Mouse (Mus musculus) cerebellum, adult 11-12 months (tissue): Measurements from ENCODE around the gene Gm49378.

Source experiments
- DNase-seq: peaks from one replicate; pipeline ENCODE4 v3.0.0; 2022

The Gm49378 gene

GRCm38 (mm10) chr14:55637795-55638194 lies at the start of gene Gm49378:
Gene Gm49378, minus strand, starts transcription at chr14:55637895.
- DNase-seq: no peak

GRCm38 (mm10) chr14:55682118-55682493 lies 44.4 kb upstream of the Gm49378 start:
- DNase-seq: no peak

GRCm38 (mm10) chr14:55681160-55682117 lies 43.7 kb upstream of the Gm49378 start, which contains the start of gene Tinf2:
Gene Tinf2, minus strand, starts transcription at chr14:55681820.
- DNase-seq: peak; percentile 98

- DNase-seq: no peak
These were observed 39.9 kb upstream of the Gm49378 start for GRCm38 (mm10) chr14:55677615-55678014.

GRCm38 (mm10) chr14:55672741-55673060 lies 35.0 kb upstream of the Gm49378 start:
- DNase-seq: no peak

- DNase-seq: peak; percentile 91
These were observed 34.4 kb upstream of the Gm49378 start, which contains the start of the genes Gmpr2 and Nedd8 for GRCm38 (mm10) chr14:55671833-55672740. Gene Gmpr2, plus strand, starts transcription at chr14:55671941. Gene Nedd8, minus strand, starts transcription at chr14:55672124.

- DNase-seq: no peak
These were observed 33.8 kb upstream of the Gm49378 start for GRCm38 (mm10) chr14:55671486-55671832.

GRCm38 (mm10) chr14:55660636-55661035 lies 22.9 kb upstream of the Gm49378 start:
- no peak for DNase-seq

GRCm38 (mm10) chr14:55659960-55660573 lies 22.4 kb upstream of the Gm49378 start, which contains the start of gene Mdp1:
Gene Mdp1, minus strand, starts transcription at chr14:55660508.
- DNase-seq: peak; percentile 73

GRCm38 (mm10) chr14:55658011-55658410 lies 20.3 kb upstream of the Gm49378 start:
- DNase-seq: no peak

GRCm38 (mm10) chr14:55656935-55657334 lies 19.2 kb upstream of the Gm49378 start:
- no peak for DNase-seq

- DNase-seq: no peak
These were observed 13.8 kb upstream of the Gm49378 start for GRCm38 (mm10) chr14:55651528-55651927.

GRCm38 (mm10) chr14:55649884-55650283 lies 12.2 kb upstream of the Gm49378 start, which contains the start of gene Tssk4:
Gene Tssk4, plus strand, starts transcription at chr14:55650184.
- DNase-seq: no peak

GRCm38 (mm10) chr14:55644261-55644888 lies 6.7 kb upstream of the Gm49378 start:
- no peak for DNase-seq

- peak; percentile 86 for DNase-seq
These were observed 5.6 kb upstream of the Gm49378 start, which contains the start of gene Tm9sf1 for GRCm38 (mm10) chr14:55643060-55643907. Gene Tm9sf1, minus strand, starts transcription at chr14:55643806.

- no peak for DNase-seq
These were observed 5.0 kb upstream of the Gm49378 start for GRCm38 (mm10) chr14:55642679-55643059.

GRCm38 (mm10) chr14:55641291-55641690 lies 3.6 kb upstream of the Gm49378 start:
- no peak for DNase-seq

- DNase-seq: no peak
These were observed 3.1 kb upstream of the Gm49378 start for GRCm38 (mm10) chr14:55640816-55641215.

GRCm38 (mm10) chr14:55635523-55636007 lies 2.1 kb downstream of the Gm49378 start, which contains the start of gene Ipo4:
Gene Ipo4, minus strand, starts transcription at chr14:55635957.
- peak; percentile 80 for DNase-seq

- peak; percentile 72 for DNase-seq
These were observed 2.7 kb downstream of the Gm49378 start for GRCm38 (mm10) chr14:55634874-55635522.
